Mouse (Mus musculus): ENCODE results near the gene Zdhhc22.
A peak's percentile ranks its signal among the peaks of the same experiment; 100 is the strongest.

DNA sequence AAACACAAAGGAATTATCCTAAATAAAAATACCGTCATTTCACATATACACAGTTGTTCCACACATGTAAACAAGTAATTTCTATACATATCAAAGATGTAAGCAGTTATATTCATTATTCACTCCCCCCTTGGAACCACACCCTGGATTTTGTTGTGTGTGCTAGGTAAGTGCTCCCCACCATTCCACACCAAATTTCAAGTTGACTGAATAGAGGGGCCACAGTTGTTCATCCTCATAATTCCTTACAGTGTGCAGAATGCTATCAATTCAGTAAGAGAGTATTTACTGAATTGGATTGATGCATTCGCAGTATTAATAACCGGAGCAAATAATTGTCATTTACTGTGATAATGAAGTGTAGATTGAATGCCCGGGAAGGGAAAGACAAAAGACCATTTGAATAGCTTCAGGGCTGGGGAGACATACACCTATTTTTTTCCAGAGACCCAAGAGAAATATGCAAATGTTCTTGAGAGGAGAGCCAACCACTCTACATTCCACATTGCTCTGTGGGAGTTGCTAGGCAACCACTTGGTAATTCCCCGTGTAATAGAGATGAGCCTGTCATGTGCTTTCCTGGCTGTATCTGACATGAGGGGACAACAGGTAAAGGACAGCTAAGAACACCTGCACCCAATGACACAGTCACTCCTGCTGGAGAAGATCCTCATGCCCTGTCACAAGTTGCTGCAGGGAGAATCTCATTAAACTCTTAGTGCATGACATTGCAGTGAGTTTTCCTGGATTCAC, 48.3 kb downstream of the Zdhhc22 start:
- peak; percentile 70; the same call in 1 of the 2 replicates for TF ChIP-seq EP300 (IDR thresholded peaks at IDR 0.05; ENCODE audit: insufficient read depth, low read depth, low read length)
- TF ChIP-seq CTCF (IDR thresholded peaks at IDR 0.05), result no peak
